Mouse (Mus musculus): Measurements from ENCODE around the gene BC016579. TPM values are rescaled to one million over a fixed set of nuclear protein-coding genes. Genes with fewer than 3 reads are reported as not detected.

Gene BC016579
- total RNA-seq (2015) (0.71 and 0.98 TPM in 2 replicates), total RNA-seq (2017) (0.07 TPM in 1 of 2 replicates, not detected in the other)

- ATAC-seq (ENCODE audit: poor library complexity, severe bottlenecking) = peak; percentile 64
Measured at GRCm38 (mm10) chr16:45653934-45654332, at the start of gene BC016579. TSS of gene BC016579 (minus strand) at chr16:45654068.

GRCm38 (mm10) chr16:45699301-45699700 is 45.4 kb upstream of the BC016579 start:
- no peak for ATAC-seq (ENCODE audit: poor library complexity, severe bottlenecking)

GRCm38 (mm10) chr16:45697996-45698395 is 44.1 kb upstream of the BC016579 start:
- ATAC-seq (ENCODE audit: poor library complexity, severe bottlenecking) = no peak

GRCm38 (mm10) chr16:45695445-45696160 is 41.7 kb upstream of the BC016579 start:
- ATAC-seq (ENCODE audit: poor library complexity, severe bottlenecking) = no peak

GRCm38 (mm10) chr16:45693558-45693957 is 39.7 kb upstream of the BC016579 start, which contains the start of gene Tmprss7:
TSS of gene Tmprss7 (minus strand) at chr16:45693658.
- ATAC-seq (ENCODE audit: poor library complexity, severe bottlenecking) = no peak

GRCm38 (mm10) chr16:45692851-45693250 is 39.0 kb upstream of the BC016579 start:
- no peak for ATAC-seq (ENCODE audit: poor library complexity, severe bottlenecking)

- ATAC-seq (ENCODE audit: poor library complexity, severe bottlenecking) = no peak
Measured at GRCm38 (mm10) chr16:45690178-45690577, 36.3 kb upstream of the BC016579 start.

GRCm38 (mm10) chr16:45686833-45687232 is 33.0 kb upstream of the BC016579 start:
- no peak for ATAC-seq (ENCODE audit: poor library complexity, severe bottlenecking)

- ATAC-seq (ENCODE audit: poor library complexity, severe bottlenecking) = no peak
Measured at GRCm38 (mm10) chr16:45685295-45685694, 31.4 kb upstream of the BC016579 start.

- ATAC-seq (ENCODE audit: poor library complexity, severe bottlenecking) = peak; percentile 91
Measured at GRCm38 (mm10) chr16:45684815-45685214, 30.9 kb upstream of the BC016579 start.

GRCm38 (mm10) chr16:45676462-45676861 is 22.6 kb upstream of the BC016579 start:
- no peak for ATAC-seq (ENCODE audit: poor library complexity, severe bottlenecking)

GRCm38 (mm10) chr16:45670005-45670404 is 16.1 kb upstream of the BC016579 start:
- no peak for ATAC-seq (ENCODE audit: poor library complexity, severe bottlenecking)

GRCm38 (mm10) chr16:45668178-45668577 is 14.3 kb upstream of the BC016579 start:
- ATAC-seq (ENCODE audit: poor library complexity, severe bottlenecking) = peak; percentile 23

- peak; percentile 94 for ATAC-seq (ENCODE audit: poor library complexity, severe bottlenecking)
Measured at GRCm38 (mm10) chr16:45666136-45666535, 12.3 kb upstream of the BC016579 start.

GRCm38 (mm10) chr16:45662381-45662780 is 8.5 kb upstream of the BC016579 start:
- no peak for ATAC-seq (ENCODE audit: poor library complexity, severe bottlenecking)

GRCm38 (mm10) chr16:45659596-45659995 is 5.7 kb upstream of the BC016579 start:
- ATAC-seq (ENCODE audit: poor library complexity, severe bottlenecking) = no peak

GRCm38 (mm10) chr16:45658248-45658647 is 4.4 kb upstream of the BC016579 start:
- ATAC-seq (ENCODE audit: poor library complexity, severe bottlenecking) = no peak

GRCm38 (mm10) chr16:45657574-45658159 is 3.8 kb upstream of the BC016579 start:
- peak; percentile 53 for ATAC-seq (ENCODE audit: poor library complexity, severe bottlenecking)

GRCm38 (mm10) chr16:45654465-45654864 is 597 bp upstream of the BC016579 start:
- ATAC-seq (ENCODE audit: poor library complexity, severe bottlenecking) = no peak

- 0 out of 2 replicates have a peak, but pooled peaks have one; percentile 17 for ATAC-seq (ENCODE audit: poor library complexity, severe bottlenecking)
Measured at GRCm38 (mm10) chr16:45653009-45653933, 597 bp downstream of the BC016579 start.

- ATAC-seq (ENCODE audit: poor library complexity, severe bottlenecking) = peak; percentile 49
Measured at GRCm38 (mm10) chr16:45651497-45651896, 2.4 kb downstream of the BC016579 start.

Data from megakaryocyte, adult 5-6 weeks (primary cell).